Mouse (Mus musculus) lung, adult 10 weeks (tissue): Measurements from ENCODE around the gene Olfr412. TPM values are rescaled to one million over a fixed set of nuclear protein-coding genes. Genes with fewer than 3 reads are reported as not detected.

ENCODE experiments used
- polyA plus RNA-seq: library from polyadenylated mRNA; stranded (reverse); fragments of 350-450 nt; fragmentation: Illumina TruSeq; extraction: RNeasy Lipid Tissue Mini Kit (QIAGEN cat#74804); gene quantifications from one replicate; pipeline ENCODE4 v1.2.3, GENCODE M21; 2014; ENCODE audit warnings: low read depth, low replicate concordance; ENCODE audit not compliant: insufficient read depth

The Olfr412 gene
- polyA plus RNA-seq: not detected

GRCm38 (mm10) chr11:74361769-74362168 is at the start of gene Olfr412:
Gene Olfr412 (plus strand): TSS chr11:74362069.

GRCm38 (mm10) chr11:74337931-74338330 is 23.9 kb upstream of the Olfr412 start, which contains the start of gene Olfr410:
Gene Olfr410 (minus strand): TSS chr11:74338031.

DNA sequence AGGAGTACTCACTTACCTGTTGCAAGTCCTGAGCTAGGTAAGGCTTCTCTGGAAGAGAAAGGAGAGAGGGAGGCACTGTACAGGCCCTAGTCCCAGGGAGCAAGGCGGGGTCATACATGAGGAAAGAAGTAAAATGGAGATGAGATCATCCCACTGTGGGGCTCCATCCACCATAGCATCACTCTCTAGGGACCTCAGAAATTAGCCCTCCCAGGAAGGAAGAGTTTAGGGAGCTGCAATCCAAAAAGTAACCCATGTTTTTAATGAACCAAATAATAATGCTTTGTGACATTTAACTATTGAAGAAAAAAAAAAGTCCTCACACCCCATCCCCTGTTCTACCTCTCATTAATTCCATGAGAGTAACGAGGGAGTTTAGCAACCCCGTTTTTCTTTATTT is 9.3 kb upstream of the Olfr412 start, which contains the start of gene Olfr411:
Olfr411 (minus strand) TSS at position 101 of the 400 bp plus-strand sequence.

Other genes starting within 250 kb of the Olfr412 start
- gene Olfr401, start 248.4 kb upstream of the Olfr412 start, polyA plus RNA-seq: not detected
- not detected for gene Olfr402, start 208.5 kb upstream of the Olfr412 start, polyA plus RNA-seq
- gene Olfr403, start 175.8 kb upstream of the Olfr412 start, polyA plus RNA-seq: not detected
- gene Olfr43, start 150.7 kb upstream of the Olfr412 start, polyA plus RNA-seq: not detected
- gene Olfr406, start 102.3 kb upstream of the Olfr412 start, polyA plus RNA-seq: not detected
- gene Olfr59, start 78.3 kb upstream of the Olfr412 start, polyA plus RNA-seq: not detected
- gene Olfr410, start 24.0 kb upstream of the Olfr412 start, polyA plus RNA-seq: not detected
- gene Olfr411, start 9.4 kb upstream of the Olfr412 start, polyA plus RNA-seq: not detected
- gene Rap1gap2, start 248.8 kb downstream of the Olfr412 start, polyA plus RNA-seq: 3.0 TPM